ENCODE assay signal across 8 mouse cellular contexts in the genomic region with DNA sequence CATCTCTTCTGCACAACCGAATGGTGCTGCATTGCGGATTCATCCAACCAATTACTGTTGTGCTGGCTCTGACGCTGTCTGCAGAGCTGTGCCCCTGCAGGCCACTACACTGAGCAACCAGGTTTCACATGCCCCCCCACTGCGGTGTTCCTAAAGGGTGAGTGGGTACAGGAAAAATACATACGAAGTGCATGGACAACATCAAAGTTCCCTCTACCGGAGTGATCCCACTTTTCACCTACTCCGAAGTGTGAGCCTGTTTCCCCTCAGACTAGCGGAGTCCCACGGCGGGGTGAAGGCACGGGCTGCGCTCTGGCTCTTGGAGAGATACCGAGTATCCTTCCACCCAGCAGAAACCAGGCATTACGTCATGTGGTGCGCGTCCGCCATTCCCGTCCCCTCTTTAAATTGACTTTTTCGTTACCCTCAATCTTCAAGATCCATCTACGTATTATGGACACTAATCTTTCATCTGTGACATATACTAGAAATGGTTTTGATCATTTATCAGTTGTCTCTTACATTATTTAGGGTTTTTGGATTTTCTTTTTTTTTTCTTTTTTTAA. TPM values are rescaled to one million over a fixed set of nuclear protein-coding genes. Genes with fewer than 3 reads are reported as not detected.
A peak's percentile ranks its signal among the peaks of the same experiment; 100 is the strongest.
DNase-seq lines count a peak whose midpoint lies in the region; ATAC-seq and TF ChIP-seq lines count a peak whose summit lies in the region.

No protein-coding gene starts in this region.

- no peaks in the 10 kb centered on the region for H3K36me3 ChIP-seq in ES-Bruce4 (ENCODE audit: control insufficient read depth, insufficient read depth, low read length, poor library complexity, severe bottlenecking)
- no peaks in the 10 kb centered on the region for H3K36me3 ChIP-seq in forebrain, embryonic 13.5 days (ENCODE audit: poor library complexity, severe bottlenecking)
- no peaks in the 10 kb centered on the region for H3K36me3 ChIP-seq in liver, postnatal 0 days (replicated peaks; ENCODE audit: insufficient read depth, low read length)
- H3K36me3 ChIP-seq in neural tube, embryonic 14.5 days (ENCODE audit: control insufficient read depth, insufficient read depth, low read length), result no peaks in the 10 kb centered on the region
- no peaks in the 10 kb centered on the region for H3K36me3 ChIP-seq in testis, adult 2 months (ENCODE audit: control insufficient read depth, insufficient read depth, low read length)

- H3K9ac ChIP-seq in ES-Bruce4 (ENCODE audit: low read depth, poor library complexity, severe bottlenecking), result peak overlapping the region; percentile 76
- peak overlapping the region; percentile 79 for H3K9ac ChIP-seq in forebrain, embryonic 13.5 days
- peak overlapping the region; percentile 72 for H3K9ac ChIP-seq in liver, postnatal 0 days (replicated peaks)
- peak overlapping the region; percentile 78 for H3K9ac ChIP-seq in neural tube, embryonic 14.5 days (replicated peaks; ENCODE audit: low read depth, low read length)

- TF ChIP-seq EP300 in ES-Bruce4 (IDR thresholded peaks at IDR 0.05; ENCODE audit: insufficient read depth, low read depth, low read length), result no peak
- 0 out of 2 replicates have a peak, but pooled peaks have one; percentile 47 for TF ChIP-seq EP300 in liver, postnatal 0 days (IDR thresholded peaks at IDR 0.05; ENCODE audit: low read depth)

- no peak for TF ChIP-seq POLR2A in ES-Bruce4 (IDR thresholded peaks at IDR 0.05; ENCODE audit: insufficient read depth, low read length)
- no peak for TF ChIP-seq POLR2A in testis, adult 2 months (IDR thresholded peaks at IDR 0.05; ENCODE audit: control insufficient read depth, low read depth, low read length)

- no peaks in the 10 kb centered on the region for H3K9me3 ChIP-seq in ES-Bruce4 (replicated peaks; ENCODE audit: control insufficient read depth, insufficient read depth, low read length, poor library complexity, severe bottlenecking)
- H3K9me3 ChIP-seq in forebrain, embryonic 13.5 days (replicated peaks), result no peaks in the 10 kb centered on the region
- H3K9me3 ChIP-seq in liver, postnatal 0 days (ENCODE audit: low read length), result no peaks in the 10 kb centered on the region
- no peaks in the 10 kb centered on the region for H3K9me3 ChIP-seq in neural tube, embryonic 14.5 days (ENCODE audit: control insufficient read depth, low read length)

- H3K4me3 ChIP-seq in ES-Bruce4 (ENCODE audit: low read depth, low read length), result peak overlapping the region; percentile 93
- H3K4me3 ChIP-seq in forebrain, embryonic 13.5 days, result peak overlapping the region; percentile 59
- H3K4me3 ChIP-seq in liver, postnatal 0 days (ENCODE audit: low read depth, low read length), result peak overlapping the region; percentile 61
- H3K4me3 ChIP-seq in neural tube, embryonic 14.5 days (ENCODE audit: low read depth, low read length), result peak overlapping the region; percentile 58
- H3K4me3 ChIP-seq in testis, adult 2 months (ENCODE audit: control insufficient read depth, low read depth, low read length), result peak overlapping the region; percentile 100

- peak overlapping the region; percentile 34 for H3K27ac ChIP-seq in ES-Bruce4 (ENCODE audit: insufficient read depth, low read length)
- H3K27ac ChIP-seq in forebrain, embryonic 13.5 days, result peak overlapping the region; percentile 99
- peak overlapping the region; percentile 95 for H3K27ac ChIP-seq in liver, postnatal 0 days (ENCODE audit: low read depth)
- peak overlapping the region; percentile 99 for H3K27ac ChIP-seq in neural tube, embryonic 14.5 days (ENCODE audit: low read depth, low read length)
- H3K27ac ChIP-seq in testis, adult 2 months (ENCODE audit: control insufficient read depth, insufficient read depth, low read depth, low read length), result peak overlapping the region; percentile 99

- intact Hi-C loops in heart, postnatal 10 days (cut with DNase I), result loop anchor here (1.0 to 2.0 kb wide), 2 partner anchors 43 to 58 kb away; a partner anchor contains a TSS

- H3K27me3 ChIP-seq in ES-Bruce4 (ENCODE audit: control insufficient read depth, insufficient read depth, low read length, poor library complexity, severe bottlenecking), result no peaks in the 10 kb centered on the region
- H3K27me3 ChIP-seq in forebrain, embryonic 13.5 days, result no peaks in the 10 kb centered on the region
- no peaks in the 10 kb centered on the region for H3K27me3 ChIP-seq in liver, postnatal 0 days (ENCODE audit: insufficient read depth, low read length)
- no peaks in the 10 kb centered on the region for H3K27me3 ChIP-seq in neural tube, embryonic 14.5 days (ENCODE audit: control insufficient read depth, insufficient read depth, low read length)
- no peaks in the 10 kb centered on the region for H3K27me3 ChIP-seq in testis, adult 2 months (ENCODE audit: control insufficient read depth, insufficient read depth, low read length)

- H3K4me1 ChIP-seq in ES-Bruce4 (ENCODE audit: control insufficient read depth, insufficient read depth, low read length), result peaks cover 2% of the 10 kb centered on the region
- H3K4me1 ChIP-seq in forebrain, embryonic 13.5 days, result peaks cover 27% of the 10 kb centered on the region
- peaks cover 7% of the 10 kb centered on the region; the same call in 1 of the 2 replicates for H3K4me1 ChIP-seq in liver, postnatal 0 days (ENCODE audit: insufficient read depth)
- peaks cover 13% of the 10 kb centered on the region; the same call in 1 of the 2 replicates for H3K4me1 ChIP-seq in neural tube, embryonic 14.5 days (ENCODE audit: control insufficient read depth, insufficient read depth, low read length)
- peaks cover 8% of the 10 kb centered on the region for H3K4me1 ChIP-seq in testis, adult 2 months (ENCODE audit: control insufficient read depth, insufficient read depth, low read length)

- peak; percentile 71 for ATAC-seq in cerebellum, adult (ENCODE audit: insufficient number of reproducible peaks, low FRiP score, low TSS enrichment)
- peak; percentile 87 for ATAC-seq in forebrain, embryonic 13.5 days
- ATAC-seq in liver, postnatal 0 days, result peak; percentile 81
- peak; percentile 90 for ATAC-seq in neural tube, embryonic 14.5 days (ENCODE audit: low read depth)

- H3K4me2 ChIP-seq in forebrain, embryonic 13.5 days, result peak overlapping the region; percentile 62
- peak overlapping the region; percentile 91 for H3K4me2 ChIP-seq in liver, postnatal 0 days (ENCODE audit: low read depth, low read length)
- H3K4me2 ChIP-seq in neural tube, embryonic 14.5 days (ENCODE audit: low read depth, low read length), result peak overlapping the region; percentile 72

- TF ChIP-seq CTCF in ES-Bruce4 (IDR thresholded peaks at IDR 0.05; ENCODE audit: low read depth, low read length), result no peak
- TF ChIP-seq CTCF in liver, postnatal 0 days (IDR thresholded peaks at IDR 0.05; ENCODE audit: low read depth), result peak; percentile 51
- TF ChIP-seq CTCF in testis, adult 2 months (IDR thresholded peaks at IDR 0.05; ENCODE audit: control insufficient read depth, insufficient read depth, insufficient replicate concordance, low read depth, low read length), result no peak

- under 1% methylated on average over 20 of the region's 20 CpGs for WGBS in forebrain, embryonic 13.5 days
- under 1% methylated on average over 20 of the region's 20 CpGs for WGBS in liver, postnatal 0 days (ENCODE audit: insufficient replicate concordance)
- WGBS in neural tube, embryonic 14.5 days, result under 1% methylated on average over 20 of the region's 20 CpGs

- DNase-seq in heart, postnatal 10 days, result peak; percentile 87 to 88
- peak; percentile 86 for DNase-seq in layer of hippocampus, adult 11-12 months (ENCODE audit: low spot score)
- peak; percentile 85 for DNase-seq in liver, postnatal 0 days

RNA-seq across cellular contexts. Expression of a gene that starts 0.6 kb away (rescaled TPM):
- polyA plus RNA-seq in ES-Bruce4 (2011; ENCODE audit: insufficient read depth, insufficient read length, low read depth, missing spikeins), result 12.6 and 14.1 TPM in 2 replicates
- polyA plus RNA-seq in forebrain, embryonic 13.5 days (2015; fragmentation: Nextera tagmentation; extraction: Ambion mirVana), result 9.0 and 9.8 TPM in 2 replicates
- 1 to 10 TPM; 6.9 to 7.5 TPM for total RNA-seq in heart, postnatal 10 days (2021)
- 2.3 and 2.9 TPM in 2 replicates for polyA plus RNA-seq in liver, postnatal 0 days (2015; fragmentation: Nextera tagmentation; extraction: Ambion mirVana)
- polyA plus RNA-seq in neural tube, embryonic 14.5 days (2014; fragmentation: Nextera tagmentation; extraction: Ambion mirVana), result 7.6 and 8.2 TPM in 2 replicates
- 3.5 TPM in 2 replicates for polyA plus RNA-seq in testis, adult 2 months (2012; rRNA removed)

RNA-seq across cellular contexts. Expression of a gene that starts 15.5 kb away (rescaled TPM):
- polyA plus RNA-seq in ES-Bruce4 (2011; ENCODE audit: insufficient read depth, insufficient read length, low read depth, missing spikeins), result 0.87 and 0.91 TPM in 2 replicates
- polyA plus RNA-seq in forebrain, embryonic 13.5 days (2015; fragmentation: Nextera tagmentation; extraction: Ambion mirVana), result 2.1 and 2.8 TPM in 2 replicates
- total RNA-seq in heart, postnatal 10 days (2021), result 1 to 10 TPM; 4.7 to 5.1 TPM
- 1.4 and 2.1 TPM in 2 replicates for polyA plus RNA-seq in liver, postnatal 0 days (2015; fragmentation: Nextera tagmentation; extraction: Ambion mirVana)
- polyA plus RNA-seq in neural tube, embryonic 14.5 days (2014; fragmentation: Nextera tagmentation; extraction: Ambion mirVana), result 0.52 and 1.7 TPM in 2 replicates
- 0.06 TPM in 1 of 2 replicates, not detected in the other for polyA plus RNA-seq in testis, adult 2 months (2012; rRNA removed)

RNA-seq across cellular contexts. Expression of a gene that starts 57.7 kb away (rescaled TPM):
- 149 and 152 TPM in 2 replicates for polyA plus RNA-seq in ES-Bruce4 (2011; ENCODE audit: insufficient read depth, insufficient read length, low read depth, missing spikeins)
- polyA plus RNA-seq in forebrain, embryonic 13.5 days (2015; fragmentation: Nextera tagmentation; extraction: Ambion mirVana), result 644 and 681 TPM in 2 replicates
- total RNA-seq in heart, postnatal 10 days (2021), result 100 to 1,000 TPM; 127 to 128 TPM
- 16.1 and 17.4 TPM in 2 replicates for polyA plus RNA-seq in liver, postnatal 0 days (2015; fragmentation: Nextera tagmentation; extraction: Ambion mirVana)
- 1,057 and 1,226 TPM in 2 replicates for polyA plus RNA-seq in neural tube, embryonic 14.5 days (2014; fragmentation: Nextera tagmentation; extraction: Ambion mirVana)
- polyA plus RNA-seq in testis, adult 2 months (2012; rRNA removed), result 10.2 and 10.7 TPM in 2 replicates

RNA-seq across cellular contexts. Expression of a gene that starts 58.9 kb away (rescaled TPM):
- polyA plus RNA-seq in ES-Bruce4 (2011; ENCODE audit: insufficient read depth, insufficient read length, low read depth, missing spikeins), result 54.7 and 65.3 TPM in 2 replicates
- 120 and 126 TPM in 2 replicates for polyA plus RNA-seq in forebrain, embryonic 13.5 days (2015; fragmentation: Nextera tagmentation; extraction: Ambion mirVana)
- 10 to 100 TPM; 77.1 to 80.5 TPM for total RNA-seq in heart, postnatal 10 days (2021)
- polyA plus RNA-seq in liver, postnatal 0 days (2015; fragmentation: Nextera tagmentation; extraction: Ambion mirVana), result 84.6 and 95.6 TPM in 2 replicates
- 89.3 and 92.0 TPM in 2 replicates for polyA plus RNA-seq in neural tube, embryonic 14.5 days (2014; fragmentation: Nextera tagmentation; extraction: Ambion mirVana)
- polyA plus RNA-seq in testis, adult 2 months (2012; rRNA removed), result 14.3 and 19.4 TPM in 2 replicates

Comparison
In these comparisons a context has a peak if more than half of its experiments do, and no peak if none do; other contexts are left out.
1. Peak in every context shown above with its lines: DNase-seq, ATAC-seq, H3K4me3 ChIP-seq and H3K27ac ChIP-seq.
2. H3K27ac ChIP-seq: peak in every context shown above with its lines; median percentile 99 in forebrain, embryonic 13.5 days; 99 in neural tube, embryonic 14.5 days; 99 in testis, adult 2 months; 95 in liver, postnatal 0 days; 34 in ES-Bruce4.